Comparison of ENCODE assay signal across 8 mouse cellular contexts in genomic region chr5:138264207-138264578, GRCm38 (mm10). TPM values are rescaled to one million over a fixed set of nuclear protein-coding genes. Genes with fewer than 3 reads are reported as not detected.
A peak's percentile ranks its signal among the peaks of the same experiment; 100 is the strongest.
DNase-seq lines count a peak whose midpoint lies in the region; ATAC-seq and TF ChIP-seq lines count a peak whose summit lies in the region.

No protein-coding gene starts in this region.

- H3K27ac ChIP-seq in gastrocnemius, adult 2 months, result peak overlapping the region; percentile 88
- H3K27ac ChIP-seq in forebrain, postnatal 0 days (ENCODE audit: low read depth, low read length), result peak overlapping the region; percentile 78
- H3K27ac ChIP-seq in liver, postnatal 0 days (ENCODE audit: low read depth), result peak overlapping the region; percentile 87

- no peak; the same call in 1 of the 2 replicates for ATAC-seq in forebrain, postnatal 0 days
- ATAC-seq in liver, postnatal 0 days, result no peak

- no peak for TF ChIP-seq CTCF in gastrocnemius, adult 2 months (IDR thresholded peaks at IDR 0.05)
- no peak for TF ChIP-seq CTCF in E14TG2a.4 (conservative IDR thresholded peaks at IDR 0.05; ENCODE audit: low read length)
- no peak for TF ChIP-seq CTCF in forebrain, postnatal 0 days (IDR thresholded peaks at IDR 0.05; ENCODE audit: low read depth)
- TF ChIP-seq CTCF in liver, postnatal 0 days (IDR thresholded peaks at IDR 0.05; ENCODE audit: low read depth), result no peak

- H3K4me1 ChIP-seq in E14TG2a.4 (replicated peaks; ENCODE audit: low read depth, low read length), result peaks cover 43% of the 10 kb centered on the region
- peaks cover 14% of the 10 kb centered on the region for H3K4me1 ChIP-seq in forebrain, postnatal 0 days (ENCODE audit: insufficient read depth)
- peaks cover 37% of the 10 kb centered on the region for H3K4me1 ChIP-seq in liver, postnatal 0 days (ENCODE audit: insufficient read depth)

- WGBS in forebrain, postnatal 0 days, result 12% methylated on average over 6 of the region's 6 CpGs
- 4% methylated on average over 6 of the region's 6 CpGs for WGBS in liver, postnatal 0 days (ENCODE audit: insufficient replicate concordance)

- peak overlapping the region; percentile 78 for H3K9ac ChIP-seq in forebrain, postnatal 0 days
- H3K9ac ChIP-seq in liver, postnatal 0 days (replicated peaks), result peak overlapping the region; percentile 97

- H3K4me2 ChIP-seq in forebrain, postnatal 0 days (ENCODE audit: low read depth), result peak overlapping the region; percentile 91
- peak overlapping the region; percentile 94 for H3K4me2 ChIP-seq in liver, postnatal 0 days (ENCODE audit: low read depth, low read length)

- no peak for DNase-seq in gastrocnemius, adult 2 months
- DNase-seq in gastrocnemius, postnatal 25 days, result no peak
- DNase-seq in forebrain, postnatal 0 days, result no peak
- no peak for DNase-seq in liver, postnatal 0 days
- DNase-seq in Muller cell, postnatal 12 days (ENCODE audit: inconsistent ontology term), result no peak
- DNase-seq in left cerebral cortex, postnatal 14 days (ENCODE audit: low spot score in 2 of 2), result no peak
- DNase-seq in adrenal gland, adult 2 months, result no peak

- intact Hi-C loops in gastrocnemius, adult 2 months (cut with DNase I), result no loop called here
- intact Hi-C loops in left cerebral cortex, postnatal 14 days (cut with DNase I), result loop anchor here (10.0 kb wide), 1 partner anchor 181 kb away; the partner anchor contains the start of gene Zfp157

- TF ChIP-seq EP300 in liver, postnatal 0 days (IDR thresholded peaks at IDR 0.05; ENCODE audit: low read depth), result no peak

- H3K36me3 ChIP-seq in E14TG2a.4 (ENCODE audit: insufficient read depth, low read length), result peaks cover 50% of the 10 kb centered on the region
- peaks cover 31% of the 10 kb centered on the region for H3K36me3 ChIP-seq in forebrain, postnatal 0 days (ENCODE audit: insufficient read depth)
- H3K36me3 ChIP-seq in liver, postnatal 0 days (replicated peaks; ENCODE audit: insufficient read depth, low read length), result peaks cover 24% of the 10 kb centered on the region

- H3K9me3 ChIP-seq in E14TG2a.4 (ENCODE audit: low read length), result no peaks in the 10 kb centered on the region
- no peaks in the 10 kb centered on the region for H3K9me3 ChIP-seq in forebrain, postnatal 0 days (ENCODE audit: low read length)
- H3K9me3 ChIP-seq in liver, postnatal 0 days (ENCODE audit: low read length), result no peaks in the 10 kb centered on the region

- peak overlapping the region; percentile 90 for H3K4me3 ChIP-seq in gastrocnemius, adult 2 months
- H3K4me3 ChIP-seq in E14TG2a.4 (replicated peaks; ENCODE audit: low read length), result peak overlapping the region; percentile 97
- peak overlapping the region; percentile 71 for H3K4me3 ChIP-seq in forebrain, postnatal 0 days (ENCODE audit: low read depth, low read length)
- H3K4me3 ChIP-seq in liver, postnatal 0 days (ENCODE audit: low read depth, low read length), result peak overlapping the region; percentile 96

- H3K27me3 ChIP-seq in E14TG2a.4 (ENCODE audit: insufficient read depth, low read length), result 0 out of 2 replicates have a peak, but pooled peaks cover 4% of the 10 kb centered on the region
- no peaks in the 10 kb centered on the region for H3K27me3 ChIP-seq in forebrain, postnatal 0 days (ENCODE audit: insufficient read depth, low read length)
- H3K27me3 ChIP-seq in liver, postnatal 0 days (ENCODE audit: insufficient read depth, low read length), result no peaks in the 10 kb centered on the region

RNA-seq across cellular contexts. Expression of gene BC037034, which starts 0.4 kb away (rescaled TPM):
- total RNA-seq in gastrocnemius, adult 2 months (2021), result 1 to 10 TPM; 2.3 to 2.6 TPM
- total RNA-seq in gastrocnemius, postnatal 25 days (2021), result 1 to 10 TPM; 2.6 to 3.0 TPM
- 59.6 and 61.3 TPM in 2 replicates for total RNA-seq in forebrain, postnatal 0 days (2014; rRNA removed)
- polyA plus RNA-seq in forebrain, postnatal 0 days (2015; fragmentation: Nextera tagmentation; extraction: Ambion mirVana), result 14.2 and 16.1 TPM in 2 replicates
- polyA plus RNA-seq in liver, postnatal 0 days (2015; fragmentation: Nextera tagmentation; extraction: Ambion mirVana), result 2.3 and 2.4 TPM in 2 replicates
- total RNA-seq in left cerebral cortex, postnatal 14 days (2021), result 10 to 100 TPM; 65.6 to 70.2 TPM
- 10 to 100 TPM; 24.3 to 28.4 TPM for total RNA-seq in adrenal gland, adult 2 months (2021)
- 93.4 and 115 TPM in 2 replicates for polyA plus RNA-seq in adrenal gland, adult 2 months (2012; rRNA removed)

RNA-seq across cellular contexts. Expression of gene Gal3st4, which starts 8.4 kb away (rescaled TPM):
- under 1 TPM; 0.13 to 0.42 TPM for total RNA-seq in gastrocnemius, adult 2 months (2021)
- under 1 TPM; 0.19 to 0.41 TPM for total RNA-seq in gastrocnemius, postnatal 25 days (2021)
- 0.23 and 0.57 TPM in 2 replicates for total RNA-seq in forebrain, postnatal 0 days (2014; rRNA removed)
- 1.1 and 1.5 TPM in 2 replicates for polyA plus RNA-seq in forebrain, postnatal 0 days (2015; fragmentation: Nextera tagmentation; extraction: Ambion mirVana)
- polyA plus RNA-seq in liver, postnatal 0 days (2015; fragmentation: Nextera tagmentation; extraction: Ambion mirVana), result 0.12 TPM in 1 of 2 replicates, not detected in the other
- 1 to 10 TPM; 3.6 to 4.5 TPM for total RNA-seq in left cerebral cortex, postnatal 14 days (2021)
- total RNA-seq in adrenal gland, adult 2 months (2021), result under 1 TPM; 0.12 to 0.28 TPM
- polyA plus RNA-seq in adrenal gland, adult 2 months (2012; rRNA removed), result 0.07 TPM in 2 replicates

RNA-seq across cellular contexts. Expression of gene Lamtor4, which starts 8.9 kb away (rescaled TPM):
- 10 to 100 TPM; 51.7 to 53.8 TPM for total RNA-seq in gastrocnemius, adult 2 months (2021)
- total RNA-seq in gastrocnemius, postnatal 25 days (2021), result 10 to 100 TPM; 48.3 to 50.8 TPM
- 57.2 and 91.8 TPM in 2 replicates for total RNA-seq in forebrain, postnatal 0 days (2014; rRNA removed)
- polyA plus RNA-seq in forebrain, postnatal 0 days (2015; fragmentation: Nextera tagmentation; extraction: Ambion mirVana), result 90.9 and 112 TPM in 2 replicates
- 47.5 and 47.8 TPM in 2 replicates for polyA plus RNA-seq in liver, postnatal 0 days (2015; fragmentation: Nextera tagmentation; extraction: Ambion mirVana)
- total RNA-seq in left cerebral cortex, postnatal 14 days (2021), result 10 to 100 TPM; 64.3 to 69.0 TPM
- total RNA-seq in adrenal gland, adult 2 months (2021), result 10 to 100 TPM; 72.3 to 99.9 TPM
- 184 and 189 TPM in 2 replicates for polyA plus RNA-seq in adrenal gland, adult 2 months (2012; rRNA removed)

RNA-seq across cellular contexts. Expression of gene Gm43720, which starts 15.6 kb away (rescaled TPM):
- total RNA-seq in gastrocnemius, adult 2 months (2021), result not detected
- total RNA-seq in gastrocnemius, postnatal 25 days (2021), result not detected
- 0.31 and 0.33 TPM in 2 replicates for total RNA-seq in forebrain, postnatal 0 days (2014; rRNA removed)
- polyA plus RNA-seq in forebrain, postnatal 0 days (2015; fragmentation: Nextera tagmentation; extraction: Ambion mirVana), result 0.04 TPM in 1 of 2 replicates, not detected in the other
- polyA plus RNA-seq in liver, postnatal 0 days (2015; fragmentation: Nextera tagmentation; extraction: Ambion mirVana), result not detected in 2 replicates
- not detected for total RNA-seq in left cerebral cortex, postnatal 14 days (2021)
- not detected for total RNA-seq in adrenal gland, adult 2 months (2021)
- not detected in 2 replicates for polyA plus RNA-seq in adrenal gland, adult 2 months (2012; rRNA removed)

RNA-seq across cellular contexts. Expression of gene Gpc2, which starts 15.6 kb away (rescaled TPM):
- under 1 TPM in 1 of 2 experiments, not detected in 1; 0.06 TPM for total RNA-seq in gastrocnemius, adult 2 months (2021)
- under 1 TPM in 1 of 2 experiments, not detected in 1; 0.27 TPM for total RNA-seq in gastrocnemius, postnatal 25 days (2021)
- total RNA-seq in forebrain, postnatal 0 days (2014; rRNA removed), result 145 and 170 TPM in 2 replicates
- polyA plus RNA-seq in forebrain, postnatal 0 days (2015; fragmentation: Nextera tagmentation; extraction: Ambion mirVana), result 54.2 and 62.0 TPM in 2 replicates
- polyA plus RNA-seq in liver, postnatal 0 days (2015; fragmentation: Nextera tagmentation; extraction: Ambion mirVana), result 0.21 and 0.44 TPM in 2 replicates
- 1 to 10 TPM; 1.8 to 2.7 TPM for total RNA-seq in left cerebral cortex, postnatal 14 days (2021)
- under 1 TPM; 0.35 to 0.63 TPM for total RNA-seq in adrenal gland, adult 2 months (2021)
- polyA plus RNA-seq in adrenal gland, adult 2 months (2012; rRNA removed), result 2.3 and 3.1 TPM in 2 replicates

Comparison
In these comparisons a context has a peak if more than half of its experiments do, and no peak if none do; other contexts are left out.
1. RNA of gene BC037034, which starts 0.4 kb away (total RNA-seq): 65.6 to 70.2 TPM in left cerebral cortex, postnatal 14 days, 59.6 to 61.3 TPM in forebrain, postnatal 0 days and 24.3 to 28.4 TPM in adrenal gland, adult 2 months; 2.6 to 3.0 TPM in gastrocnemius, postnatal 25 days and 2.3 to 2.6 TPM in gastrocnemius, adult 2 months; every median in the first group is over 4 times any median in the second.
2. Peak in every context shown above with its lines, with median percentiles within 50 percentile points of each other: H3K27ac ChIP-seq and H3K4me3 ChIP-seq.